Mouse (Mus musculus): Measurements from ENCODE around the gene Pygb. TPM values are rescaled to one million over a fixed set of nuclear protein-coding genes. Genes with fewer than 3 reads are reported as not detected.

Pygb gene
- total RNA-seq, 2 experiments from 2014 or later = 135 to 136 TPM

DNA sequence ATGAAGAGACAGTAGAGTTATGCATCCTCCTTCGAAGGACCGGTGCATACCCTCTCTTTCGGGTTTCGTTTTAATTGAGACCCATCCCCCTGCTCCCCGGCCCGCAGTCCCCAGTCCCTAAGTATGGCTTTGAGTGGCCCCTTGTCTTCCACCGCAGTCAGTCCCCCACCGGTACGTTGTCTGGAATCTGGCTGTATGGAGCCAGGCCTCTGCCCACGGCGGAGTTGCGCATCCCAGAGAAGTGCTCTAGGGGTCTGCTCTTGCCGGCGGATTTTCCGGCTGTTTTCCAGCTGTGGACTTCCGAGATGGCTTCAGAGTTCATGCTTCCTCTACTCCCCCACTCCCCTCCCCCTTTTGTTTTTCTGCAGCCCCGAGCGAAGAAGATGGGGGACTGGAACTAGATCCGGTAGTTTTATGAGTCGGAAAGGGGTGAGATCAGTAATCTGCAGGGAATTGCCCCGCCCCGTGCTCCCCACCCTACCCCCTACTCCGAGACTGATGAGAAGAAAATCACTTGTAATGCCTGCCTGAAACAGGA is 768 bp downstream of the Pygb start:
- peak in 1 of 2 experiments; percentile 46 for DNase-seq (ENCODE audit: extremely low spot score in 1 of 2, low spot score in 2 of 2)
- intact Hi-C loops (cut with DNase I) = loop anchor here (2.0 kb wide), 1 partner anchor 39 kb away; the partner anchor contains the start of gene Entpd6

DNA sequence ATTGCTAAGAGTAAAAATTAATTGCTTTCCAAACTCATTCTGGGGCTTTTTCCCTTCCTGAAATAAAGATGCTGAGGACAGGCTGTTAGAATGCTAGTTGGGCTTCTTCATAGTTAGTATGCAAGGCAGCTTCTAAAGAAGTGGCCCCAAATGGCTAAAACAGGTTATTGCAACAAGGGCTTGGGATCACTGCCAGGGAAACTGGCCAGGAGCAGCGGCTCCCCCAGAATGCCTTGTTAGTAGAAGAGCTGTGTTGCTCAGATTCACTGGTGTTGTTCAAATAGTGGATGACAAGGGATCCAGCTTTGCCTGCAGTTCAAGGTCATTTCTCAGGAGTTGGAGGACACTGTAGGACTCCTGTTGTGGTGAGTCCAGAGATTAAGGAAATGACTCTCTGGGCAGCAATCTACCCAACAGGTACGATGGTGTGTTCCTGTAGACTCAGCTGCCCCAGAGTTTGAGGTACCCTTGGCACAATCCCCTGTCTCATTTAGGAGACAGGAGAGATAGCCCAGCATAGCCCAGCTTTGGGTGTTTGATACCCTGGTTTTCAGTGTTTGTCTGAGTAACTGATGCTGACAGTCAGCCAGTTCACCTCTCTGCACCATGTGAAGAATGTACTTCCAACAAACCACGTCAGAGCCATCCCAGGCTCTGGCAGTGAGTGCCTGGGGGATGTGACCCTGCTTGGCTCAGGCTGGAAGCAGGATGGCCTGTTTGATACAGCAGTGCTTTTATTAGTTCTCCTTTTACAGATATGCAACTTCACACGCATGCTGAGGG is 2.4 kb downstream of the Pygb start:
- intact Hi-C loops (cut with DNase I) = no loop called here
- peak; percentile 83 to 88 for DNase-seq (ENCODE audit: extremely low spot score in 1 of 2, low spot score in 2 of 2)

DNA sequence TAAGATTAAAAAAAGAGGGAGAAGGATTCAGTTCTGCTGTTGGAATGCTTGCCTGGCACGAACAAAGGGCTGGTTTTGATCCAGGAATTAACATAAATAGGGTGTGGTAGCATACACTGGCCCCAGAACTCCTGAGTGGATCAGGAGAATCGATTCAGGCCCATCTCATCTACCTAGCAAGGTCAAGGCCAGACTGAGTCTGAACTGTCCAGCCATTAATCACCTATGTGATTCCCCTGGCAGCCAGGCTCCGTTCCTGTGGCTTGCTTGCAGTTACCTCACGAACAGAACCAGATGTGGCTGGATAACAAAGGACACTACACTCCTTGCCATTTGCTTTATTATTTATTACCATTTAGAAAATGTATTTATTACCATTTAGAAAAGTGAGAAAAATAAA is 6.8 kb downstream of the Pygb start:
- DNase-seq (ENCODE audit: extremely low spot score in 1 of 2, low spot score in 2 of 2) = no peak
- intact Hi-C loops (cut with DNase I) = no loop called here

GRCm38 (mm10) chr2:150798084-150798483 is 11.5 kb downstream of the Pygb start:
- intact Hi-C loops (cut with DNase I) = no loop called here
- no peak for DNase-seq (ENCODE audit: extremely low spot score in 1 of 2, low spot score in 2 of 2)

GRCm38 (mm10) chr2:150800616-150801015 is 14.1 kb downstream of the Pygb start:
- intact Hi-C loops (cut with DNase I) = loop anchor here (10.0 kb wide), 1 partner anchor 204 kb away; no protein-coding TSS in a partner anchor

GRCm38 (mm10) chr2:150803035-150803434 is 16.5 kb downstream of the Pygb start:
- no peak for DNase-seq (ENCODE audit: extremely low spot score in 1 of 2, low spot score in 2 of 2)
- intact Hi-C loops (cut with DNase I) = loop anchor here (10.0 kb wide), 1 partner anchor 202 kb away; no protein-coding TSS in a partner anchor

More at GRCm38 (mm10) chr2:150800616-150801015, 14.1 kb downstream of the Pygb start:
- no peak for DNase-seq (ENCODE audit: extremely low spot score in 1 of 2, low spot score in 2 of 2)

DNA sequence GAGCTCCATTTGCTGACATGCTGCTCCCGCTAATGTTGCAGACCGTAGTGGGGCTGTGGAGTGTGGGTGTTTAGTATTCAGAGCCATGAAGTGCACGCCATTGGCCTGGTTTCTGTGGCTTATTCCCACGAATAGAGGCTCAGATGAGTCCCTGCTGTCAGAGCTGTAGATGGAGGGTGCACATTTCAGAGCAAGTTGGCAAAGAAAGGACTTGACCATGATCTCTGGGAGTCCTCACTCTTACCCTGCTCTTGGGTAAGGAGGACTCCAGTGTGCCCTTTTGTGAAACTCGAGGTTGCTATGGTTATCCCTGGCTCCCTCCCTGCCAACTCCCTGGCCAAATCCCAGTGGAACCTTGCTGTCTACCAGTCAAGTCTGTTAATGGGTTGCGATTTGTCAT is 21.8 kb downstream of the Pygb start:
- intact Hi-C loops (cut with DNase I) = loop anchor here (10.0 kb wide), 1 partner anchor 196 kb away; no protein-coding TSS in a partner anchor
- peak in 1 of 2 experiments; percentile 35 for DNase-seq (ENCODE audit: extremely low spot score in 1 of 2, low spot score in 2 of 2)

DNA sequence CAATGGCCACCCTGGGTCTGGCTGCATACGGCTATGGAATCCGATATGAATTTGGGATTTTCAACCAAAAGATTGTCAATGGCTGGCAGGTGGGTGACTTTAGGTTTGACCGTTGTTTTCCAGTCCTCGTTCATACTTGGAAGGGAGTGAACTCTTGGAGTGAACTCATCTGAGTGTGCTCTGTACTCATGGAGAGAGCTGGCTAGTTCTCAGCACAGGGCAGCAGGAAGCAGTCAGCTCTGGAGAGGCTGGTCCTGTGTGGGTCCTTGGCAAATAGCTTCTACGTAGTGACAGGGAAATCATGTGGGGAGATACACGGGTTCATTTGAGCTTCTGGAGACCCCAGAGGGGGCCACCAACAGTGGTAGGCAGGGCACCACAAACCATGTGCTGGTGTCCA is 22.3 kb downstream of the Pygb start:
- DNase-seq (ENCODE audit: extremely low spot score in 1 of 2, low spot score in 2 of 2) = no peak
- intact Hi-C loops (cut with DNase I) = loop anchor here (10.0 kb wide), 1 partner anchor 196 kb away; no protein-coding TSS in a partner anchor

DNA sequence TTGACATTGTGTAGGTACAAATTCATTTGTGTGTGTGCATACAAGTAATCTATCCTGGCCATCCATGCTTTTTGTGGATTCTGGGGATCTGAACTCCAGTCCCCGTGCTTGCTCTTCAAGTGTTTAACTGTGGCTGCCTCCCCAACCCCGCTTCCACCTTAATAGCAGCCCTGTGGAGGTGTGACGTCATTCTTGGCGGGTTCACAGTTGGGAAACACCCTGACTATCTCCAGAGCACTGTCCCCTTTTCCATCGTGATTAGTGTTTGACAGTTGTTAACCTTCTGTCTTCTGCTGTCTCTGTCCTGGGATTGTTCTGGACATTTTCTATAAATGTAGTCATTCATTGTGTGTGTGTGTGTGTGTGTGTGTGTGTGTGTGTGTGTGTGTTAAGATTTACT is 24.1 kb downstream of the Pygb start:
- intact Hi-C loops (cut with DNase I) = no loop called here
- DNase-seq (ENCODE audit: extremely low spot score in 1 of 2, low spot score in 2 of 2) = no peak

DNA sequence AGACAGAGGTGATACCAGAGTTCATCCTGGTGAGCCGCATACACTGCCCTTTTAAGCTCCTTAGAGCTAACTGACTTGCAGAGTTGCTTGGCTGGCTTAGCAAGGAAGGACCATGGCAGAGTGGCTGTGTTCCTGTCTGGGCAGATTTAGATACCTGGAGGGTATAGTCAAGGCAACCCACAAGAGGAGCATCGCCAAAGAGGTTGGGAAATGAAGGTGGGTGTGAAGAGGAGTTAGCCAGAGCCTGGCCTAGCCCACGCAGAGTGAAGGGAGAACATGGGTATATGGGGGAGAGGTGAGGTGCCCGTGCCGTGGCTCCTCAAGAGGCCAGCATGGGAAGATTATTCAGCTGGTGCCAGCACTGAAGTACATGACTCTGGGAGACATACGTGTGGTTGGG is 26.3 kb downstream of the Pygb start:
- intact Hi-C loops (cut with DNase I) = no loop called here
- no peak for DNase-seq (ENCODE audit: extremely low spot score in 1 of 2, low spot score in 2 of 2)

GRCm38 (mm10) chr2:150816676-150817402 is 30.3 kb downstream of the Pygb start:
- peak in 1 of 2 experiments; percentile 62 for DNase-seq (ENCODE audit: extremely low spot score in 1 of 2, low spot score in 2 of 2)
- intact Hi-C loops (cut with DNase I) = no loop called here

DNA sequence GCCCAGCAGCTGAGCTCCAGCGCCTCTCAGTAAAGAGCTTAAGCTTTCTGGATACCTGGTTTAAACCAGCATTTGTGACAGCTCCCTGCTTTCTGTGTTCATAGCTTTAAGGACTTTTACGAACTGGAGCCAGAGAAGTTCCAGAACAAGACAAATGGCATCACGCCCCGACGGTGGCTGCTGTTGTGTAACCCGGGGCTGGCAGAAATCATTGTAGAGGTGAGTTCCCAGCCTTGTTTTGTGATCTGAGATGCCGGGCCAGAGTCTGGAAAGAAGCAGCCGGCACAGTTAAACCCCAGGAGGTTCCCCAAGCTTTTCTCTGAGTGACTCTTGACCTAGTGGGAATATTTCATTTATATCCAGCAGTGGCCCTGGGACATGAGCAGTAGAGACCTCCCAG is 32.2 kb downstream of the Pygb start:
- intact Hi-C loops (cut with DNase I) = no loop called here
- DNase-seq (ENCODE audit: extremely low spot score in 1 of 2, low spot score in 2 of 2) = no peak

GRCm38 (mm10) chr2:150820720-150821119 is 34.2 kb downstream of the Pygb start:
- intact Hi-C loops (cut with DNase I) = no loop called here
- no peak for DNase-seq (ENCODE audit: extremely low spot score in 1 of 2, low spot score in 2 of 2)

DNA sequence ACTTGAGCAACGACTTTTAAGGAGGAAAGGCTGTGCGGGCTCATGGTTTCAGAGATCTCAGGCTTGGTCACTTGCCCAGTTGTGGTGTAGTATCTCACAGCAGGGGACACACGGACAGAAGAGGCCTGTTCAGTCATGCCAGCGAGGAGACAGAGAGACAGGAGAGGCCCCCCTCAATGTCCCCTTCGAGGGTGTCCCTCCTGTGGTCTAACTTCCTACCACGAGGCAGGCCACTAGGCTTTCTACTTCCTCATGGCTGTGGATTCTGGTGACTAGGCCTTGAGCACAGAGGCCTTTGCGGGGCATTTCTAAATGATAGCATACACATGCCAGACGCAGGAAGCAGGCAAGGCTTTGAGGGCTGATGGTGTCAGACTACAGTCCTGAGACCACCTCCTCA is 36.5 kb downstream of the Pygb start:
- DNase-seq (ENCODE audit: extremely low spot score in 1 of 2, low spot score in 2 of 2) = no peak
- intact Hi-C loops (cut with DNase I) = no loop called here

DNA sequence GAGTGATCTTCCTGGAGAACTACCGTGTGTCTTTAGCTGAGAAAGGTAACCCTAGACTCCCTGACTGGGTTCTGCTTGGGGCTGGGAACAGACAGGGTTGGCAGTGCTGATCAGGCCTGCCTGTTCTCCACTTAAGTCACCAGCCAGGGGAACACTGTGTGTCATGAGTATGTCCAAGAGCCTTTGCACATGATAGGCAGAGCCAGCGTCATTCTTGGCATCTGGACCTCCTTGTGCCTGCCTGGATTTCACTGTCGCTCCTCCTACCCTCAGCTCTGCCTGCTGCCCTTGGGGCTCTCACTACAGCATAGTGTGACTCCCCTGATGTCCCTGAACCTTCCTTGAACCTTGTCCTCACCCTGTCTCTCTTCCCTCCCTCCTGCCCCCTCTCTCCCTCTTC is 39.9 kb downstream of the Pygb start:
- intact Hi-C loops (cut with DNase I) = no loop called here
- peak in 1 of 2 experiments; percentile 13 for DNase-seq (ENCODE audit: extremely low spot score in 1 of 2, low spot score in 2 of 2)

DNA sequence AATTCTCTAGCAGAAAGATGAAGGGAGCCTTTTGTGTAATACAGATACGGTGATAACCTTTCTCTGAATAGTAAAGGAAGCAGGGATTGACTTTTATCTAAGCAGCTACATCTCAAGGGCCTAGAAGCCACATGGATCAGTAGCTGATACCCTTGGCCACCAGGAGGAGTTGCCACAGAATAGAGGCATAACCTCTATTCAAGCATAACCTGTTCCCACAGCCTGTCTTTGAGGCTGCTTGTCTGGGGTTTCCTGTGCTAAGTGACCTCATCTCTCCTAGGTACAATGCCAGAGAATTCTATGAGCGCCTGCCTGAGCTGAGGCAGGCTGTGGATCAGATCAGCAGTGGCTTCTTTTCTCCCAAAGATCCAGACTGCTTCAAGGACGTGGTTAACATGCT is 41.6 kb downstream of the Pygb start:
- no peak for DNase-seq (ENCODE audit: extremely low spot score in 1 of 2, low spot score in 2 of 2)
- intact Hi-C loops (cut with DNase I) = no loop called here

- DNase-seq (ENCODE audit: extremely low spot score in 1 of 2, low spot score in 2 of 2) = no peak
- intact Hi-C loops (cut with DNase I) = no loop called here
Measured at GRCm38 (mm10) chr2:150828654-150829053, 42.1 kb downstream of the Pygb start.

DNA sequence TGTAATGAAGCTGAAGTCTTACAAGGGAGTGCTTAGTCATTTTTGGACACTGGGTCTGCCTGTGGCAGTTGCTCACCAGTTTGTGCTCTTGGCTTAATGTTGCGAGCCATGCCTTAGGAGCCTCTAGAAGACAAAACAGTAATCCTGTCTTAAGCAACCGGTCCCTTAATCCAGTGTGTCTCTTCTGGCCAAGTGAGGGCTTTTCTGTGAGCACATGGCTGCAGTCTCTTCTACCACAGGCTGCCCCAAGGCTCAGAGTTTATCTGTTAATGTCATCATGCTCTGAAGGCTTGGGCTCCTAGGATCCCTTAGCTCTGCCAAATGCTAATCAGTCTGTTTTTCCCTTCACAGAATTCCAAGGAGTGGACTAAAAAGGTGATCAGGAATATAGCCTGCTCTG is 43.5 kb downstream of the Pygb start:
- intact Hi-C loops (cut with DNase I) = loop anchor here (5.0 to 10.0 kb wide), 2 partner anchors 72 to 175 kb away; partner anchors contain the start of gene Abhd12

GRCm38 (mm10) chr2:150830911-150831441 is 44.4 kb downstream of the Pygb start:
- DNase-seq (ENCODE audit: extremely low spot score in 1 of 2, low spot score in 2 of 2) = no peak
- intact Hi-C loops (cut with DNase I) = loop anchor here (5.0 to 10.0 kb wide), 2 partner anchors 71 to 174 kb away; partner anchors contain the start of gene Abhd12

More for the DNA sequence above, 43.5 kb downstream of the Pygb start:
- DNase-seq (ENCODE audit: extremely low spot score in 1 of 2, low spot score in 2 of 2) = no peak
